7 mouse cellular contexts compared by ENCODE assay signal in genomic region chr11:101881604-101882071, GRCm38 (mm10). TPM values are rescaled to one million over a fixed set of nuclear protein-coding genes. Genes with fewer than 3 reads are reported as not detected.
A peak's percentile ranks its signal among the peaks of the same experiment; 100 is the strongest.
DNase-seq lines count a peak whose midpoint lies in the region; ATAC-seq lines count a peak whose summit lies in the region.

No protein-coding gene starts in this region.

- peak; percentile 82 for DNase-seq in adrenal gland, postnatal 10 days
- DNase-seq in embryo, embryonic 10.5 days (ENCODE audit: low spot score), result peak; percentile 70
- peak; percentile 87 to 97 for DNase-seq in heart, adult 18-20 months
- DNase-seq in B cell, adult 2 months, result no peak

- H3K4me1 ChIP-seq in intestine, embryonic 16.5 days (ENCODE audit: control insufficient read depth, insufficient read depth, low read length), result peaks cover 40% of the 10 kb centered on the region
- peaks cover 3% of the 10 kb centered on the region for H3K4me1 ChIP-seq in liver, embryonic 16.5 days (ENCODE audit: control insufficient read depth, low read depth, low read length)
- H3K4me1 ChIP-seq in neural tube, embryonic 14.5 days (ENCODE audit: control insufficient read depth, insufficient read depth, low read length), result peaks cover 11% of the 10 kb centered on the region; the same call in 1 of the 2 replicates

- H3K9ac ChIP-seq in intestine, embryonic 16.5 days (ENCODE audit: low read depth, low read length), result peak overlapping the region; percentile 59
- no peak overlapping the region for H3K9ac ChIP-seq in liver, embryonic 16.5 days (ENCODE audit: low read depth, low read length)
- no peak overlapping the region; the same call in 1 of the 2 replicates for H3K9ac ChIP-seq in neural tube, embryonic 14.5 days (replicated peaks; ENCODE audit: low read depth, low read length)

- peak overlapping the region; percentile 53 for H3K4me2 ChIP-seq in intestine, embryonic 16.5 days (ENCODE audit: low read depth, low read length)
- peak overlapping the region; percentile 25; the same call in 1 of the 2 replicates for H3K4me2 ChIP-seq in liver, embryonic 16.5 days (ENCODE audit: low read depth, low read length)
- H3K4me2 ChIP-seq in neural tube, embryonic 14.5 days (ENCODE audit: low read depth, low read length), result peak overlapping the region; percentile 35

- H3K36me3 ChIP-seq in intestine, embryonic 16.5 days (ENCODE audit: control insufficient read depth, insufficient read depth, low read length), result no peaks in the 10 kb centered on the region
- H3K36me3 ChIP-seq in liver, embryonic 16.5 days (ENCODE audit: control insufficient read depth, insufficient read depth), result no peaks in the 10 kb centered on the region
- no peaks in the 10 kb centered on the region for H3K36me3 ChIP-seq in neural tube, embryonic 14.5 days (ENCODE audit: control insufficient read depth, insufficient read depth, low read length)

- H3K27me3 ChIP-seq in intestine, embryonic 16.5 days (replicated peaks; ENCODE audit: control insufficient read depth, insufficient read depth, low read length), result peaks cover 8% of the 10 kb centered on the region
- H3K27me3 ChIP-seq in liver, embryonic 16.5 days (ENCODE audit: control insufficient read depth, insufficient read depth, low read depth, low read length), result peaks cover 17% of the 10 kb centered on the region
- no peaks in the 10 kb centered on the region for H3K27me3 ChIP-seq in neural tube, embryonic 14.5 days (ENCODE audit: control insufficient read depth, insufficient read depth, low read length)

- peak overlapping the region; percentile 71 for H3K27ac ChIP-seq in intestine, embryonic 16.5 days (ENCODE audit: low read length)
- H3K27ac ChIP-seq in liver, embryonic 16.5 days (ENCODE audit: low read length), result no peak overlapping the region
- no peak overlapping the region for H3K27ac ChIP-seq in neural tube, embryonic 14.5 days (ENCODE audit: low read depth, low read length)

- no peaks in the 10 kb centered on the region for H3K9me3 ChIP-seq in intestine, embryonic 16.5 days (ENCODE audit: control insufficient read depth, low read length)
- H3K9me3 ChIP-seq in liver, embryonic 16.5 days (replicated peaks; ENCODE audit: control insufficient read depth, low read length), result no peaks in the 10 kb centered on the region
- no peaks in the 10 kb centered on the region for H3K9me3 ChIP-seq in neural tube, embryonic 14.5 days (ENCODE audit: control insufficient read depth, low read length)

- H3K4me3 ChIP-seq in intestine, embryonic 16.5 days (ENCODE audit: low read length), result peak overlapping the region; percentile 34
- no peak overlapping the region for H3K4me3 ChIP-seq in liver, embryonic 16.5 days (ENCODE audit: low read depth, low read length)
- H3K4me3 ChIP-seq in neural tube, embryonic 14.5 days (ENCODE audit: low read depth, low read length), result no peak overlapping the region; the same call in 1 of the 2 replicates

- 3% methylated on average over 23 of the region's 24 CpGs for WGBS in intestine, embryonic 16.5 days
- WGBS in liver, embryonic 16.5 days (ENCODE audit: insufficient replicate concordance), result 10% methylated on average over 23 of the region's 24 CpGs
- WGBS in neural tube, embryonic 14.5 days, result 3% methylated on average over 24 of the region's 24 CpGs

- peak; percentile 74 for ATAC-seq in intestine, embryonic 16.5 days
- no peak for ATAC-seq in liver, embryonic 16.5 days (ENCODE audit: low read depth)
- ATAC-seq in neural tube, embryonic 14.5 days (ENCODE audit: low read depth), result no peak

RNA-seq across cellular contexts. Expression of gene Meox1, which starts 12.5 kb away (rescaled TPM):
- 10 to 100 TPM; 10.1 to 11.0 TPM for total RNA-seq in adrenal gland, postnatal 10 days (2021)
- 1 to 10 TPM; 4.3 to 6.5 TPM for total RNA-seq in heart, adult 18-20 months (2021)
- polyA plus RNA-seq in intestine, embryonic 16.5 days (2015; fragmentation: Nextera tagmentation; extraction: Ambion mirVana), result 5.0 and 5.1 TPM in 2 replicates
- 0.47 and 0.49 TPM in 2 replicates for polyA plus RNA-seq in liver, embryonic 16.5 days (2015; fragmentation: Nextera tagmentation; extraction: Ambion mirVana)
- 0.37 and 0.73 TPM in 2 replicates for polyA plus RNA-seq in neural tube, embryonic 14.5 days (2014; fragmentation: Nextera tagmentation; extraction: Ambion mirVana)

Comparison
In these comparisons a context has a peak if more than half of its experiments do, and no peak if none do; other contexts are left out.
1. DNase-seq: peak in adrenal gland, postnatal 10 days (single experiment), embryo, embryonic 10.5 days (single experiment) and heart, adult 18-20 months (2 of 2); none in B cell, adult 2 months (0 of 2).
2. Peak in every context shown above with its lines, with median percentiles within 50 percentile points of each other: H3K4me2 ChIP-seq.